Comparison of ENCODE assay signal across 19 mouse cellular contexts in the genomic region with DNA sequence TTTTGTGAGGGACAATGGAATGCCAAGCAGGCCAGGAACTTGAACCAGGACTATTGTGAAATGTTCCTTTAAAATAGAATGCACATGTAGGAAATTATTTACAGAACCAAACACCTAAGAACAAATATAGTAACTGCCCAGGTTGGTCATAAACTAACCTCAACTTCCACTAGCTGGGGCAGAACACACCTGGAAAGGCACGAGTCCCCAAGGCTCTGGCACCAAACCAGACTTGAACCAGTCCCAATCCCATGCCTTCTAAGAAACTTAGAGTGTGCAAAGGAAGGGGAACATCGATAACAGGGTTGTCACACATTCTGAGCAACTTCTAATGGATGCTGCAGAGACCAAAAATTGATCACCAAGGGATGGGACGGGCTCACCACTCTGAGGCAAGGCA. TPM values are rescaled to one million over a fixed set of nuclear protein-coding genes. Genes with fewer than 3 reads are reported as not detected.
A peak's percentile ranks its signal among the peaks of the same experiment; 100 is the strongest.
DNase-seq lines count a peak whose midpoint lies in the region; ATAC-seq and TF ChIP-seq lines count a peak whose summit lies in the region.
"Had no signal": no experiment of that assay in that cellular context is flagged by ENCODE, and none has a peak within 500 bp of the region (broad histone marks: within the 10 kb centered on the region; RNA-seq: fewer than 3 reads in every experiment).

No protein-coding gene starts in this region.

- H3K9ac ChIP-seq in liver, adult 2 months (ENCODE audit: low read depth, low read length), result no peak overlapping the region
- no peak overlapping the region for H3K9ac ChIP-seq in liver, embryonic 12.5 days
- no peak overlapping the region for H3K9ac ChIP-seq in intestine, embryonic 16.5 days (ENCODE audit: low read depth, low read length)
- no peak overlapping the region for H3K9ac ChIP-seq in kidney, embryonic 16.5 days (replicated peaks; ENCODE audit: low read length)
- H3K9ac ChIP-seq: embryonic facial prominence, embryonic 12.5 days; forebrain, embryonic 12.5 days; forebrain, postnatal 0 days; heart, embryonic 15.5 days; hindbrain, embryonic 13.5 days had no signal

- no peak for ATAC-seq in liver, embryonic 12.5 days
- ATAC-seq in intestine, embryonic 16.5 days, result no peak
- ATAC-seq in kidney, embryonic 16.5 days (ENCODE audit: low FRiP score, low TSS enrichment), result no peak
- ATAC-seq in erythroblast, adult 5-6 weeks (replicated peaks; ENCODE audit: low FRiP score, poor library complexity, severe bottlenecking), result no peak
- ATAC-seq: forebrain, postnatal 0 days had no signal

- no peaks in the 10 kb centered on the region for H3K27me3 ChIP-seq in liver, adult 2 months (ENCODE audit: control insufficient read depth, insufficient read depth, low read length)
- peaks cover 12% of the 10 kb centered on the region for H3K27me3 ChIP-seq in liver, embryonic 12.5 days (replicated peaks)
- H3K27me3 ChIP-seq in intestine, embryonic 16.5 days (replicated peaks; ENCODE audit: control insufficient read depth, insufficient read depth, low read length), result no peaks in the 10 kb centered on the region
- no peaks in the 10 kb centered on the region for H3K27me3 ChIP-seq in kidney, embryonic 16.5 days (ENCODE audit: insufficient read depth, low read length)
- H3K27me3 ChIP-seq: embryonic facial prominence, embryonic 12.5 days; forebrain, embryonic 12.5 days; hindbrain, embryonic 13.5 days had no signal

- H3K4me3 ChIP-seq in liver, adult 2 months (ENCODE audit: insufficient read depth, low read depth, low read length), result no peak overlapping the region
- H3K4me3 ChIP-seq in liver, embryonic 12.5 days, result no peak overlapping the region
- H3K4me3 ChIP-seq in intestine, embryonic 16.5 days (ENCODE audit: low read length), result no peak overlapping the region
- H3K4me3 ChIP-seq in kidney, embryonic 16.5 days (ENCODE audit: low read length), result no peak overlapping the region
- H3K4me3 ChIP-seq: embryonic facial prominence, embryonic 12.5 days; forebrain, embryonic 12.5 days; heart, adult 2 months; heart, embryonic 15.5 days; hindbrain, embryonic 13.5 days had no signal

- no peak for TF ChIP-seq CTCF in liver, adult 2 months (IDR thresholded peaks at IDR 0.05; ENCODE audit: low read depth, low read length)

- no peaks in the 10 kb centered on the region for H3K9me3 ChIP-seq in liver, embryonic 12.5 days (replicated peaks)
- H3K9me3 ChIP-seq in intestine, embryonic 16.5 days (ENCODE audit: control insufficient read depth, low read length), result no peaks in the 10 kb centered on the region
- no peaks in the 10 kb centered on the region for H3K9me3 ChIP-seq in kidney, embryonic 16.5 days (ENCODE audit: low read length)
- H3K9me3 ChIP-seq: embryonic facial prominence, embryonic 12.5 days; forebrain, embryonic 12.5 days; heart, embryonic 15.5 days; hindbrain, embryonic 13.5 days had no signal

- H3K4me2 ChIP-seq in liver, embryonic 12.5 days, result no peak overlapping the region
- H3K4me2 ChIP-seq in intestine, embryonic 16.5 days (ENCODE audit: low read depth, low read length), result no peak overlapping the region
- H3K4me2 ChIP-seq in kidney, embryonic 16.5 days (replicated peaks; ENCODE audit: low read depth, low read length), result no peak overlapping the region
- H3K4me2 ChIP-seq: embryonic facial prominence, embryonic 12.5 days; forebrain, embryonic 12.5 days; heart, embryonic 15.5 days; hindbrain, embryonic 13.5 days had no signal

- peaks cover 24% of the 10 kb centered on the region for H3K4me1 ChIP-seq in liver, adult 2 months (ENCODE audit: control insufficient read depth, insufficient read depth, low read length)
- peaks cover 14% of the 10 kb centered on the region; the same call in 1 of the 2 replicates for H3K4me1 ChIP-seq in liver, embryonic 12.5 days
- peaks cover 42% of the 10 kb centered on the region for H3K4me1 ChIP-seq in intestine, embryonic 16.5 days (ENCODE audit: control insufficient read depth, insufficient read depth, low read length)
- peaks cover 6% of the 10 kb centered on the region; the same call in 1 of the 2 replicates for H3K4me1 ChIP-seq in kidney, embryonic 16.5 days (ENCODE audit: insufficient read depth, low read length)
- H3K4me1 ChIP-seq: embryonic facial prominence, embryonic 12.5 days; forebrain, embryonic 12.5 days had no signal

- H3K36me3 ChIP-seq in liver, adult 2 months (ENCODE audit: control insufficient read depth, insufficient read depth, low read length), result no peaks in the 10 kb centered on the region
- no peaks in the 10 kb centered on the region for H3K36me3 ChIP-seq in liver, embryonic 12.5 days
- no peaks in the 10 kb centered on the region for H3K36me3 ChIP-seq in intestine, embryonic 16.5 days (ENCODE audit: control insufficient read depth, insufficient read depth, low read length)
- no peaks in the 10 kb centered on the region for H3K36me3 ChIP-seq in kidney, embryonic 16.5 days (ENCODE audit: insufficient read depth, low read length)
- H3K36me3 ChIP-seq: embryonic facial prominence, embryonic 12.5 days; forebrain, embryonic 12.5 days; heart, embryonic 15.5 days; hindbrain, embryonic 13.5 days had no signal

- 20% methylated on average over 3 of the region's 3 CpGs for WGBS in liver, adult 2 months
- WGBS in liver, embryonic 12.5 days (ENCODE audit: insufficient replicate concordance), result 59% methylated on average over 3 of the region's 3 CpGs
- WGBS in intestine, embryonic 16.5 days, result 65% methylated on average over 3 of the region's 3 CpGs
- 78% methylated on average over 3 of the region's 3 CpGs for WGBS in kidney, embryonic 16.5 days

- H3K27ac ChIP-seq in liver, adult 2 months (replicated peaks; ENCODE audit: insufficient read depth, low read depth, low read length), result no peak overlapping the region
- no peak overlapping the region for H3K27ac ChIP-seq in liver, embryonic 12.5 days
- H3K27ac ChIP-seq in intestine, embryonic 16.5 days (ENCODE audit: low read length), result peak overlapping the region; percentile 88
- H3K27ac ChIP-seq in kidney, embryonic 16.5 days (ENCODE audit: low read length), result 0 out of 2 replicates have a peak overlapping the region, but pooled peaks have one; percentile 18
- H3K27ac ChIP-seq: embryonic facial prominence, embryonic 12.5 days; forebrain, embryonic 12.5 days; heart, adult 2 months; heart, embryonic 15.5 days; hindbrain, embryonic 13.5 days had no signal

- no peak for TF ChIP-seq POLR2A in liver, adult 2 months (IDR thresholded peaks at IDR 0.05; ENCODE audit: extremely low read depth, insufficient read depth, low read length)

- peak; percentile 48 for DNase-seq in liver, adult 2 months (ENCODE audit: extremely low read depth, low read depth, low spot score)
- peak; percentile 47 to 65 for DNase-seq in kidney, postnatal 36 days
- no peak for DNase-seq in cerebellum, postnatal 36 days
- DNase-seq: adrenal gland, adult 2 months; adrenal gland, postnatal 25 days; cerebellum, postnatal 10 days; embryo, embryonic 11 days; forebrain, postnatal 0 days; gastrocnemius, postnatal 14 days; heart, adult 2 months; heart, postnatal 14 days had no signal

- peaks cover 40% of the 10 kb centered on the region; the same call in 1 of the 2 replicates for H3K79me2 ChIP-seq in liver, adult 2 months (ENCODE audit: control insufficient read depth, insufficient read depth, low read length)

RNA-seq across cellular contexts. Expression of a gene that starts 21.1 kb away (rescaled TPM):
- total RNA-seq in liver, adult 2 months (2014; rRNA removed), result 44.7 and 46.3 TPM in 2 replicates
- polyA plus RNA-seq in liver, adult 2 months (2012; rRNA removed), result 33.9 and 36.5 TPM in 2 replicates
- 1.4 and 1.6 TPM in 2 replicates for polyA plus RNA-seq in liver, embryonic 12.5 days (2016; fragmentation: Nextera tagmentation; extraction: Ambion mirVana)
- 13.9 and 16.6 TPM in 2 replicates for polyA plus RNA-seq in intestine, embryonic 16.5 days (2015; fragmentation: Nextera tagmentation; extraction: Ambion mirVana)
- polyA plus RNA-seq in kidney, embryonic 16.5 days (2015; fragmentation: Nextera tagmentation; extraction: Ambion mirVana), result 2.0 and 2.5 TPM in 2 replicates
- 0.63 TPM in 1 of 2 replicates, not detected in the other for total RNA-seq in erythroblast, adult 5-6 weeks (2015; ENCODE audit: low replicate concordance)
- 3.9 TPM in 1 of 2 replicates, not detected in the other for total RNA-seq in erythroblast, adult 5-6 weeks (2017; ENCODE audit: low replicate concordance)

Comparison
In these comparisons a context has a peak if more than half of its experiments do, and no peak if none do; other contexts are left out.
1. DNase-seq: peak in liver, adult 2 months (single experiment) and kidney, postnatal 36 days (2 of 2); none in cerebellum, postnatal 36 days (0 of 2).
2. H3K27ac ChIP-seq: peak in intestine, embryonic 16.5 days (single experiment) and kidney, embryonic 16.5 days (single experiment); none in liver, adult 2 months (single experiment) and liver, embryonic 12.5 days (single experiment).